Mouse (Mus musculus) T-helper 1 cell (primary cell): Measurements from ENCODE around the gene Tarbp2.

Experiments used
- in situ Hi-C: fragments of 300-600 bp; cut with MboI, MseI; formaldehyde crosslinking; loops from one replicate; pipeline ENCODE4 v1.15.1; 2025; ENCODE audit warnings: high pct_unique_total_duplicates

Gene Tarbp2

DNA sequence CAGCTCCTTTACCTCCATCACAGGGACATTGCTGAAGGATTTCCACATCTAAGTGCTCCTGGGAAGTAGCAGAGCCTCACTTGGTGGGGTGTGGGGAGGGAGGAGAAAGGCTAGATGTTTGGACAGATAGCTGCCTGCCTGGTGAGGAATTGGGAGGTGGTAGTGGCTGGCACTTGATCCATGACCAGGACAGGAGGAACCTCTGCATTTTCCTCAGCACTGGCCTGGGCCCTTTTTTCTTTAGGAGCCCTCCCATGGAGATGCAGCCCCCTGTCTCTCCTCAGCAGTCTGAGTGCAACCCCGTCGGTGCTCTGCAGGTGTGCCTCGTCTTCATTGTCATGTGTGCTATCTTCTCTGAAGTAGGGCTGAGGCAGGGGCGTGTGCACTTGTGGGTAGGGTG is 3.5 kb downstream of the Tarbp2 start:
- in situ Hi-C loops = no loop called here

DNA sequence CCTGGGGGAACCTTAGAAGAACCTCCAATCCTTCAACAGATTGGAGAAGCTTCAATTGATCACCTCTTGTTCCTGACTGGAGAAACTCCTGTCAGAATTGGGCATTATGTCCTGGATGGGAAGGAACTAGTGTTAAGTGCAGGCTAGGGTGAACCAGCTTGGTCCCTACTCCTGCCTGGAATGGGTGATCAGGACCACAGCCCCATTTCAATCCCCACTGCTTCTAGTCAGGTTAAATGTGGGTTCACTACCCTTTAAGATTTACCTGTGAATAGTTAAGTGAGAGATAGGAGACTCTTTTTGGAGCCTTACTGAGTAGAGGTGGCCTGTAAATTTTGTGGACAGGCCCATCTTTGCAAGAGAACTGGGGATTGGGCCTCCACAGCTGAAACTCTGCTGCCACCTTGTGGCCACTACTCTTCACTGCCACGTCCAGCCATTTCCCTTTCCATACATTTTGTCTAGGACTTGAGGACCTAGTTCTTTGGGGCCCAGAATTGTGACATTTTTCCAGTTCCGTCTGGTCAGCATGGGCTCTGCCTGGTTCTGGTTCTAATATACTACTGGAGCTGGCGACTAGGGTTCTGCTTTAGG is 7.0 kb downstream of the Tarbp2 start, which contains the start of gene Npff:
TSS of gene Npff (minus strand) at position 51 of the 594 bp plus-strand sequence.
- in situ Hi-C loops = no loop called here

GRCm38 (mm10) chr15:102526111-102527002 is 8.4 kb downstream of the Tarbp2 start:
- in situ Hi-C loops = no loop called here

DNA sequence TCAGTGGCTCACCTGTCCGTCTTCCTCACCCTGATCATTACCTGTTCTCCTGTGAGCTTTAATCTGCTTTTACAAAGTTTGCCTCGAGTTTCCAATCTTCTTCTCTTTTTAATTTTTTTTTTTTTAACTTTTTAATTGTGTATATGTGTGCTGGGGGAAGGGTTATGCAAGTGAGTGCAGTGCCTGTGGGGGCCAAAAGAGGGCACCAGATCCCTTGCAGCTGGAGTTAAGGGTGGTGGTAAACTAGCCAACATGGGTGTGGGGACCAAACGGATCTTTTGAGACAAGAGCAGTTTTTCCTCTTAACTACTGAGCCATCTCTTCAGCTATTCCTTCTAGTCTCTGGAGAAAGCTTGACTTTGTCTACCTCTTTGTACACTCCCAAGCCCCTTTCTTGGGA is 9.9 kb downstream of the Tarbp2 start:
- in situ Hi-C loops = no loop called here

DNA sequence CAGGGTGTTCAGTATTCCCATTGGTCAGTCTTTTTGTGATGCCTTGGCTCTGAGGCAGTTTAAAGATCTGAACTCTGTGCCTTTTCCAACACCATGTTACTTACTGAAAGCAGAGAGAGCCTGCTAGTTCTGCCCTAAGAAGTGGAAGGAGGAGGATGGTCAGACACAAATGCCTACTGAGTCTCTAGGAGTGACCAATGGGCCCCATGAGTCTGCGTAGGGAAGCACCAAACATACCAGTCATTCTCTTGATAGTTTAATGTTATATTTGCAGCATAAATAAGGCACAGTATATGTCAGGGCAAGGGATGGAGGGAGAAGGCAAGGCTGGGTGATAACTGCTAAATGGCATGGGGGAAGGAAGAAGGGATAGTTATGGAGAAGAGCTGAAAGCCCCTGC is 10.4 kb downstream of the Tarbp2 start:
- in situ Hi-C loops = no loop called here

GRCm38 (mm10) chr15:102530566-102530965 is 12.6 kb downstream of the Tarbp2 start:
- in situ Hi-C loops = no loop called here

GRCm38 (mm10) chr15:102531586-102531985 is 13.6 kb downstream of the Tarbp2 start:
- in situ Hi-C loops = no loop called here

DNA sequence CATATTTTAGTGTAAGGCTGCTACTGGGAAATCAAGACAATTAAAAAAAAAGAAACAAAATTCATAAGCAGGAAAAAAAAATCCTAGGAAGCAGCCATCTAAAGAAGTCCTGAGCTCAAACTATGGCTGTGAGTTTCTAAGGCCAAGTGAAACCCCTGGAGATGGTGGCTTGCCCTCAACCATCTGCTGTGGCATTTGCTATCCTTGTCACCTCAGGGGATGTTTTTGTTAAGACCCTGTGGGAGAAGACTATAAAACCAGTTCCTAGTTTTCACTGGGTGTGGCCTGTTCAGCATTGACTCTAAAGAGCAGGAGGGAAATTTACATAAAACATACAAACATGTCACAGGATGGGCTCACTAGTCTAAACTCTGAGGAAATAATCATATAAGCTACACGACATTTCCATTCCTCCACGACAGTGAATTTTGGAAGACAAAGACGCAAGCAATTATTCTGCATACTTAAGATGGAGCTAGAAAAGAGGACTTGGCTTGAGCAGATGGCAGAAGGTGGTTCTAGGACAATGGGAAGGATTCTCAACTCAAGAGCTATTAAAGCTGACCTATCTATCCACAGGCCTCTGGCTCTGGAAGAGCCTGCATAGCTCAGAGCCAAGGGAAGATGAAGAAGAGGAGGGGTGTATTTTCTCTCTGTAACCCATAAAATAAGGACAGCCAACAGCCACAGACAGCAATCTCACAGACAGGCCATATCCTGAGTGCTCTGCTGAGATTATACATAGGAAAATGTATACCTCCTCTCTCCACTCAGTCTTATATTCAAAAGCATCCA is 14.3 kb downstream of the Tarbp2 start:
- in situ Hi-C loops = no loop called here

DNA sequence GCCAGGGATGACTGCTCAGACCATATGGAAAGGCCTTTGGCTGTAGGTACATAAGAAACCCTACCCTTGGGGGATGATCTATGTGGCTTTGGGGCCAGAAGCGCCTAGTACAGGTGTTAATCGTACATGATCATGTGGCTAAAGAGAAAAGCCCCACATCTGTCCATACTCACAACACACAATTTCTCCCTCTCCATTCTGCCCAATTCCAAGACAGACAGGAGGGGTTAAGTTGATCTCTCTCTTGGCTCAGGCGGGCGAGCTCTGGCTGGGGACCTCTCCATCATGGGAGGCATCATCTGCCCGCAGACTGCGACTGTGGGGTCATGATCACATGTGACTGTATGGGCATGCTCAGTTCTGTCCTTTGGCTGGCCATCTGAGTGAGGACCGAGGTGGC is 15.9 kb downstream of the Tarbp2 start:
- in situ Hi-C loops = no loop called here

GRCm38 (mm10) chr15:102544801-102545200 is 26.8 kb downstream of the Tarbp2 start:
- in situ Hi-C loops = no loop called here

DNA sequence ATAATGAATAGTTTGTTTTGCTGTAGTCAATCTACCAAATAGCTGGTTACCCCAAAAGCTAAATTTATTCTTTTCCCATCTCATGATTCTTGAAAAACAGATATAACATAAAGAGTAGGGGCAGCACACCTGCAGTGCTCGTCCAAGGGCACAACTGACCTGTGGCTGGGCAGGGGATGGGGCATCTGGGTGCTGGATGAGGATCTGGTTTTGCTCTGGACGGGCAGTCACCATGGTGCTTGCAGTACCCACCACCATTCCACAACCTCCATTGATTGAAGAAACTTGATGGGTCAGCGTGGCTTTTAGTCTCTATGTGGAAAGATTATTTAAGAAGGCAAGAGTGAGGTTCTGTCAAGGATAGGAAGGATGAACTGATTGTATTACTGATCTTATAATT is 28.3 kb downstream of the Tarbp2 start:
- in situ Hi-C loops = no loop called here

DNA sequence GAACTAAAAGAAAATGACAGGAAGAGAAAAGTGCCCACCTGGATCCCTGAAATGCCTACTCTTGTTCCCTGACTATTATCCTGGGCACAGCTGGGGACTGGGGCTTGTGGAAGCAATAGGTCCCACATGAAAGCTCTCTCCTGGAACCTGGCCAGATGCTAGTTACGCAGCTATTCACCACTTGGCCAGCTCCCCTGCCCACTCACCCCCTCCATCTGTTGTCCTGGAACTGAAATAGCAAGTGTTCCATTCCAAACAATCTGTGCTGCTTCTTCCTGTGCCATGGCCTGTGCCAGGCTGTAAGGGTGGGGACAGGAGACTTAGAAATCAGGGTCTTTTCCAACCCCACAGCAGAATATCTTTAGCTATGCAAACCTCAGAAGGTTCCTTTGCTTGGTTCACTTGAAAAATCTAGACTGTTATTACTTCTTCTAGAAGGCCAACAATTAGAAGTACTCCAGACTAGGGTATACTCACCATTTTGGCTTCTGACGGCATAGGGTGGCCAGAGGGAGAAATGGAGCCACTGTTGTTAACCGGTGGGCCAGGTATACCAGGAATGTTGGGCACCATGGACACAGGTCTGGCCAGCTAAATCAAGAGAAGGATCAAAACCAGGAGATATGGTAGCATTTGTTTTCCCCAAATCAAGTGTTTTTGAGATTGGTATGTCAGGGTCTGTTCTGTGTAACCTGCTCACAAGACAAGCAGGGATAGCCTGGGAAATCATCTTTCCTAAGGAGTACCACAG is 28.9 kb downstream of the Tarbp2 start:
- in situ Hi-C loops = no loop called here

- in situ Hi-C loops = no loop called here
Measured at GRCm38 (mm10) chr15:102547478-102547877, 29.5 kb downstream of the Tarbp2 start.

- in situ Hi-C loops = no loop called here
Measured at GRCm38 (mm10) chr15:102552599-102552998, 34.6 kb downstream of the Tarbp2 start.

DNA sequence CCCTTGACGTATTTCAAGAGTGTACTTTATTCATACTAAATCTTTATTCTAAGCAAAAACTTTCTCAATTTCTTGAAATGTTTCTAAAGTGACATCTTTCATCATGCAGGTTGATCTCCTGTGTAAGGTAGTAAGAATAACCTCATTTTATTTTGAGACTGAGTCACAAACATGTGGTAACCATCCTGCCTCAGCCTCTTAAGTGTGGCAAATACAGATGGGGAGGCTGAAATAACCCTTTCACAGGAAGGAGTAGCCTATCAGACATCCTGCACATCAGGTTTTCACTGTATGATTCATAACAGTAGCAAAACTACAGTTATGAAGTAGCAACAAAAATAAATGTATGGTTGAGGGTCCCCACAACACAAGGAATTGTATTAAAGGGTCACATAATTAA is 37.6 kb downstream of the Tarbp2 start:
- in situ Hi-C loops = no loop called here

- in situ Hi-C loops = no loop called here
Measured at GRCm38 (mm10) chr15:102557580-102557979, 39.6 kb downstream of the Tarbp2 start.

- in situ Hi-C loops = loop anchor here (5.0 kb wide), 1 partner anchor 65 kb away; the partner anchor contains the start of genes Atf7 and Gm28047
Measured at GRCm38 (mm10) chr15:102562491-102562890, 44.5 kb downstream of the Tarbp2 start.

DNA sequence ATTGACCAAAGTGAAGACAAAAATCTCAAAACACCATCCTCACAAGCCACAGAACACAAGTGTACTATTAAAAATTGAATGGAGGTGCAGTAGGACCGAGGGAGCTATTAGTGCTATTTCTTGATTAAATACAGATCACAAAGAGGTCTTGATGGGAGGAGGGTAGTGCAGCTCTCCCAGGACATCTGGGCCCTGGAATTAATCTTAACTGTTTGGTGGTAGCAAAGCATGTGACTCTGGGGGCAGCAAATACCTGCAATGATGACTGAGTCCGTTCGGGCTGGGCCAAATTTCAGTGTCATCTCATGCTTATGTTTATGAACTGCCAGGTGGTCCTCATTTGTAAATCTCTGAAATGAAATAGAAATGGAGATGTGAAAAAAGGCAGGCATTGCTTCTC is 45.1 kb downstream of the Tarbp2 start:
- in situ Hi-C loops = loop anchor here (5.0 kb wide), 1 partner anchor 64 kb away; the partner anchor contains the start of genes Atf7 and Gm28047

- in situ Hi-C loops = loop anchor here (5.0 kb wide), 1 partner anchor 64 kb away; the partner anchor contains the start of genes Atf7 and Gm28047
Measured at GRCm38 (mm10) chr15:102563681-102564080, 45.7 kb downstream of the Tarbp2 start.

DNA sequence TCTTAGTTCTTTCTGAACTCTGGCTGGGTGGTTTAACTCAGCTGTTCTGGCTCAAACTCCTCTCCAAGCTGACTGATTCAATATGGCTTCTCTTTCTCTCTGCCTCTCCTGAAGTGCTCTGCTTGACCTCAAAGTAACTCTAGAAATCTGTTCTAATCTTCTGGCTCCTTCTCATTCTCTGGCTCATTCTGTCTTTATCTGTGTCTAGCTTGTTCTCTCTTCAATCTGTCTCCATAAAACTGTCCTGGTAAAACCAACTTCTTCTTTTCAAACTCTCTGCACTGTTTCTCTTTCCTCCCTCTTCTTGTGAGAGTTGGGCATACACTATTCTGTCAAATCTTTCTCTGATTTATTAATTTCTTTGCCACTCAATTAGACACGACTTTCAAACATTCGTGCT is 49.9 kb downstream of the Tarbp2 start:
- in situ Hi-C loops = no loop called here

GRCm38 (mm10) chr15:102572081-102572480 is 54.1 kb downstream of the Tarbp2 start:
- in situ Hi-C loops = no loop called here
